Mouse (Mus musculus): ENCODE measurements around the gene Neu3. TPM values are rescaled to one million over a fixed set of nuclear protein-coding genes. Genes with fewer than 3 reads are reported as not detected.
A peak's percentile ranks its signal among the peaks of the same experiment; 100 is the strongest.

Neu3 gene
- polyA plus RNA-seq (2014; fragmentation: Nextera tagmentation; extraction: Ambion mirVana) = 3.0 and 3.2 TPM in 2 replicates

GRCm38 (mm10) chr7:99828083-99828570, at the start of gene Neu3:
Gene Neu3, minus strand, starts transcription at chr7:99828417.
- H3K4me2 ChIP-seq = peak within 1 kb of the TSS; percentile 67
- H3K9ac ChIP-seq = peak within 1 kb of the TSS; percentile 60
- TF ChIP-seq CTCF (IDR thresholded peaks at IDR 0.05; ENCODE audit: low read depth) = peak; percentile 54
- H3K27ac ChIP-seq (ENCODE audit: low read depth) = peak within 1 kb of the TSS; percentile 79
- ATAC-seq (ENCODE audit: insufficient read depth) (peak; percentile 99), DNase-seq (peak; percentile 95)
- no peaks in the 10 kb centered on the region for H3K36me3 ChIP-seq (ENCODE audit: insufficient read depth)
- H3K4me3 ChIP-seq (ENCODE audit: low read depth, low read length) = peak within 1 kb of the TSS; percentile 44
- peaks cover 8% of the 10 kb centered on the region for H3K4me1 ChIP-seq (ENCODE audit: insufficient read depth)
- H3K27me3 ChIP-seq (ENCODE audit: insufficient read depth, low read length) = no peaks in the 10 kb centered on the region
- WGBS = under 1% methylated on average over 26 of the region's 26 CpGs
- no peaks in the 10 kb centered on the region for H3K9me3 ChIP-seq (ENCODE audit: low read depth, low read length)

- no peak for ATAC-seq (ENCODE audit: insufficient read depth)
- Histone ChIP-seq H3K4me1 (ENCODE audit: insufficient read depth) (no peaks in the 10 kb centered on the region), H3K36me3 (ENCODE audit: insufficient read depth) (no peaks in the 10 kb centered on the region), H3K4me2 (no peak overlapping the region), H3K9ac (no peak overlapping the region), H3K9me3 (ENCODE audit: low read depth, low read length) (no peaks in the 10 kb centered on the region), H3K27me3 (ENCODE audit: insufficient read depth, low read length) (no peaks in the 10 kb centered on the region), H3K27ac (ENCODE audit: low read depth) (no peak overlapping the region), H3K4me3 (ENCODE audit: low read depth, low read length) (no peak overlapping the region)
- peak; percentile 94 for TF ChIP-seq CTCF (IDR thresholded peaks at IDR 0.05; ENCODE audit: low read depth)
- WGBS = 1% methylated on average over 3 of the region's 3 CpGs
- peak; percentile 94 for DNase-seq
These were observed 48.1 kb upstream of the Neu3 start for GRCm38 (mm10) chr7:99876345-99876744.

GRCm38 (mm10) chr7:99875891-99876290, 47.7 kb upstream of the Neu3 start:
- WGBS = 42% methylated on average over 5 of the region's 5 CpGs
- no peaks in the 10 kb centered on the region for H3K36me3 ChIP-seq (ENCODE audit: insufficient read depth)
- no peak overlapping the region for H3K27ac ChIP-seq (ENCODE audit: low read depth)
- H3K4me3 ChIP-seq (ENCODE audit: low read depth, low read length) = no peak overlapping the region
- ATAC-seq (ENCODE audit: insufficient read depth) (no peak), DNase-seq (no peak)
- no peak for TF ChIP-seq CTCF (IDR thresholded peaks at IDR 0.05; ENCODE audit: low read depth)
- no peaks in the 10 kb centered on the region for H3K4me1 ChIP-seq (ENCODE audit: insufficient read depth)
- no peak overlapping the region for H3K4me2 ChIP-seq
- no peaks in the 10 kb centered on the region for H3K9me3 ChIP-seq (ENCODE audit: low read depth, low read length)
- H3K27me3 ChIP-seq (ENCODE audit: insufficient read depth, low read length) = no peaks in the 10 kb centered on the region
- no peak overlapping the region for H3K9ac ChIP-seq

GRCm38 (mm10) chr7:99873965-99874364, 45.7 kb upstream of the Neu3 start:
- 65% methylated on average over 6 of the region's 6 CpGs for WGBS
- no peak overlapping the region for H3K9ac ChIP-seq
- no peak for DNase-seq

GRCm38 (mm10) chr7:99869296-99869695, 41.1 kb upstream of the Neu3 start:
- Histone ChIP-seq H3K9me3 (ENCODE audit: low read depth, low read length) (no peaks in the 10 kb centered on the region), H3K27me3 (ENCODE audit: insufficient read depth, low read length) (no peaks in the 10 kb centered on the region), H3K4me2 (no peak overlapping the region), H3K9ac (no peak overlapping the region), H3K27ac (ENCODE audit: low read depth) (no peak overlapping the region), H3K4me3 (ENCODE audit: low read depth, low read length) (no peak overlapping the region), H3K4me1 (ENCODE audit: insufficient read depth) (no peaks in the 10 kb centered on the region), H3K36me3 (ENCODE audit: insufficient read depth) (no peaks in the 10 kb centered on the region)
- ATAC-seq (ENCODE audit: insufficient read depth) (no peak), DNase-seq (no peak)
- 62% methylated on average over 4 of the region's 4 CpGs for WGBS
- TF ChIP-seq CTCF (IDR thresholded peaks at IDR 0.05; ENCODE audit: low read depth) = no peak

More at GRCm38 (mm10) chr7:99873965-99874364, 45.7 kb upstream of the Neu3 start:
- H3K9me3 ChIP-seq (ENCODE audit: low read depth, low read length) = no peaks in the 10 kb centered on the region
- H3K36me3 ChIP-seq (ENCODE audit: insufficient read depth) = no peaks in the 10 kb centered on the region
- H3K4me2 ChIP-seq = no peak overlapping the region
- H3K4me1 ChIP-seq (ENCODE audit: insufficient read depth) = no peaks in the 10 kb centered on the region
- no peaks in the 10 kb centered on the region for H3K27me3 ChIP-seq (ENCODE audit: insufficient read depth, low read length)
- H3K4me3 ChIP-seq (ENCODE audit: low read depth, low read length) = no peak overlapping the region
- no peak for TF ChIP-seq CTCF (IDR thresholded peaks at IDR 0.05; ENCODE audit: low read depth)
- no peak overlapping the region for H3K27ac ChIP-seq (ENCODE audit: low read depth)
- no peak for ATAC-seq (ENCODE audit: insufficient read depth)

- TF ChIP-seq CTCF (IDR thresholded peaks at IDR 0.05; ENCODE audit: low read depth) = no peak
- Histone ChIP-seq H3K4me1 (ENCODE audit: insufficient read depth) (no peaks in the 10 kb centered on the region), H3K4me3 (ENCODE audit: low read depth, low read length) (no peak overlapping the region), H3K27ac (ENCODE audit: low read depth) (no peak overlapping the region), H3K4me2 (no peak overlapping the region), H3K27me3 (ENCODE audit: insufficient read depth, low read length) (no peaks in the 10 kb centered on the region), H3K9me3 (ENCODE audit: low read depth, low read length) (no peaks in the 10 kb centered on the region), H3K36me3 (ENCODE audit: insufficient read depth) (no peaks in the 10 kb centered on the region), H3K9ac (no peak overlapping the region)
- no peak for ATAC-seq (ENCODE audit: insufficient read depth)
- WGBS = 34% methylated on average over 3 of the region's 3 CpGs
- DNase-seq = peak; percentile 24
These were observed 37.0 kb upstream of the Neu3 start for GRCm38 (mm10) chr7:99865219-99865618.

- H3K9ac ChIP-seq = no peak overlapping the region
- no peaks in the 10 kb centered on the region for H3K9me3 ChIP-seq (ENCODE audit: low read depth, low read length)
- ATAC-seq (ENCODE audit: insufficient read depth) (no peak), DNase-seq (no peak)
- 68% methylated on average over 11 of the region's 11 CpGs for WGBS
- H3K4me1 ChIP-seq (ENCODE audit: insufficient read depth) = no peaks in the 10 kb centered on the region
- no peak overlapping the region for H3K27ac ChIP-seq (ENCODE audit: low read depth)
- no peaks in the 10 kb centered on the region for H3K36me3 ChIP-seq (ENCODE audit: insufficient read depth)
- TF ChIP-seq CTCF (IDR thresholded peaks at IDR 0.05; ENCODE audit: low read depth) = no peak
- no peak overlapping the region for H3K4me3 ChIP-seq (ENCODE audit: low read depth, low read length)
- H3K27me3 ChIP-seq (ENCODE audit: insufficient read depth, low read length) = no peaks in the 10 kb centered on the region
- no peak overlapping the region for H3K4me2 ChIP-seq
These were observed 36.2 kb upstream of the Neu3 start for GRCm38 (mm10) chr7:99864241-99865028.

All from lung, embryonic 14.5 days (tissue).